In genomic region chr4:132037137-132037536, GRCm38 (mm10) we compare ENCODE assay signal across 22 mouse cellular contexts. TPM values are rescaled to one million over a fixed set of nuclear protein-coding genes. Genes with fewer than 3 reads are reported as not detected.
DNase-seq lines count a peak whose midpoint lies in the region; ATAC-seq and TF ChIP-seq lines count a peak whose summit lies in the region.
"Had no signal": no experiment of that assay in that cellular context is flagged by ENCODE, and none has a peak within 500 bp of the region (broad histone marks: within the 10 kb centered on the region; RNA-seq: fewer than 3 reads in every experiment).

No protein-coding gene starts in this region.

- no peak overlapping the region for H3K4me2 ChIP-seq in intestine, embryonic 14.5 days (ENCODE audit: low read length)
- H3K4me2 ChIP-seq in intestine, embryonic 15.5 days (replicated peaks), result no peak overlapping the region
- H3K4me2 ChIP-seq: embryonic facial prominence, embryonic 13.5 days; hindbrain, embryonic 15.5 days; lung, embryonic 14.5 days had no signal

- no peak for TF ChIP-seq POLR2A in embryonic fibroblast, embryonic 13.5 days (IDR thresholded peaks at IDR 0.05; ENCODE audit: low read depth, low read length)
- TF ChIP-seq POLR2A in lung, adult 2 months (IDR thresholded peaks at IDR 0.05; ENCODE audit: borderline replicate concordance, extremely low read depth, low read depth, low read length), result no peak

- no peak overlapping the region for H3K4me3 ChIP-seq in intestine, embryonic 14.5 days (ENCODE audit: low read depth, low read length)
- no peak overlapping the region for H3K4me3 ChIP-seq in intestine, embryonic 15.5 days (replicated peaks)
- no peak overlapping the region for H3K4me3 ChIP-seq in embryonic fibroblast, embryonic 13.5 days (ENCODE audit: insufficient read depth, low read length)
- H3K4me3 ChIP-seq in forebrain, embryonic 10.5 days, result no peak overlapping the region
- H3K4me3 ChIP-seq in lung, adult 2 months (replicated peaks; ENCODE audit: extremely low read depth, low read depth, low read length), result no peak overlapping the region
- H3K4me3 ChIP-seq: embryonic facial prominence, embryonic 13.5 days; hindbrain, embryonic 15.5 days; limb, embryonic 10.5 days had no signal

- TF ChIP-seq CTCF in embryonic fibroblast, embryonic 13.5 days (IDR thresholded peaks at IDR 0.05; ENCODE audit: borderline replicate concordance, insufficient read depth, low read length), result no peak
- TF ChIP-seq CTCF in lung, adult 2 months (IDR thresholded peaks at IDR 0.05; ENCODE audit: insufficient read depth, low read length), result no peak

- peak; percentile 34 for DNase-seq in intestine, embryonic 14.5 days (ENCODE audit: low spot score)
- peak; percentile 80 for DNase-seq in 416B (ENCODE audit: low read depth)
- DNase-seq in CD4-positive helper T cell, adult 2 months (ENCODE audit: low read depth, low spot score), result peak; percentile 38
- DNase-seq in forebrain, embryonic 10.5 days (ENCODE audit: extremely low spot score, low spot score), result no peak
- DNase-seq in lung, adult 2 months, result no peak
- DNase-seq: adrenal gland, adult 8-10 months; cerebellum, adult 18-20 months; cerebellum, postnatal 25 days; heart, postnatal 14 days; kidney, adult 18-20 months; lung, embryonic 14.5 days; right cerebral cortex, postnatal 14 days had no signal

- no peak for ATAC-seq in intestine, embryonic 14.5 days (replicated peaks; ENCODE audit: low FRiP score, low TSS enrichment, low read depth)
- no peak for ATAC-seq in intestine, embryonic 15.5 days
- ATAC-seq: forebrain, embryonic 14.5 days had no signal

- no peaks in the 10 kb centered on the region for H3K36me3 ChIP-seq in intestine, embryonic 14.5 days (ENCODE audit: control insufficient read depth, insufficient read depth, low read length)
- H3K36me3 ChIP-seq in intestine, embryonic 15.5 days, result no peaks in the 10 kb centered on the region
- H3K36me3 ChIP-seq in forebrain, embryonic 10.5 days (replicated peaks), result peaks cover 9% of the 10 kb centered on the region; the same call in 1 of the 2 replicates
- H3K36me3 ChIP-seq: embryonic facial prominence, embryonic 13.5 days; heart, embryonic 13.5 days; hindbrain, embryonic 15.5 days had no signal

- 61% methylated on average over 5 of the region's 5 CpGs for WGBS in intestine, embryonic 14.5 days
- WGBS in intestine, embryonic 15.5 days, result 55% methylated on average over 5 of the region's 5 CpGs
- 93% methylated on average over 5 of the region's 5 CpGs for WGBS in forebrain, embryonic 10.5 days
- 65% methylated on average over 5 of the region's 5 CpGs for WGBS in lung, adult 2 months

- no peak overlapping the region for H3K9ac ChIP-seq in intestine, embryonic 14.5 days (ENCODE audit: low read length)
- H3K9ac ChIP-seq in intestine, embryonic 15.5 days, result no peak overlapping the region
- H3K9ac ChIP-seq: embryonic facial prominence, embryonic 13.5 days; hindbrain, embryonic 15.5 days; lung, embryonic 14.5 days had no signal

- H3K9me3 ChIP-seq in intestine, embryonic 14.5 days (ENCODE audit: control insufficient read depth, low read length), result no peaks in the 10 kb centered on the region
- H3K9me3 ChIP-seq in intestine, embryonic 15.5 days, result no peaks in the 10 kb centered on the region
- H3K9me3 ChIP-seq in forebrain, embryonic 10.5 days, result no peaks in the 10 kb centered on the region
- H3K9me3 ChIP-seq: embryonic facial prominence, embryonic 13.5 days; G1E; heart, embryonic 13.5 days; hindbrain, embryonic 15.5 days; limb, embryonic 10.5 days had no signal

- no peaks in the 10 kb centered on the region for H3K27me3 ChIP-seq in intestine, embryonic 14.5 days (replicated peaks; ENCODE audit: control insufficient read depth, insufficient read depth, low read length)
- no peaks in the 10 kb centered on the region for H3K27me3 ChIP-seq in intestine, embryonic 15.5 days (replicated peaks)
- peaks cover 4% of the 10 kb centered on the region; the same call in 1 of the 2 replicates for H3K27me3 ChIP-seq in forebrain, embryonic 10.5 days (ENCODE audit: poor library complexity, severe bottlenecking)
- H3K27me3 ChIP-seq: embryonic facial prominence, embryonic 13.5 days; heart, embryonic 13.5 days; hindbrain, embryonic 15.5 days had no signal

- no peak overlapping the region for H3K27ac ChIP-seq in intestine, embryonic 14.5 days (ENCODE audit: low read depth)
- H3K27ac ChIP-seq in intestine, embryonic 15.5 days, result no peak overlapping the region
- peak overlapping the region; percentile 43; the same call in 1 of the 2 replicates for H3K27ac ChIP-seq in embryonic fibroblast, embryonic 13.5 days (ENCODE audit: insufficient read depth, low read length)
- H3K27ac ChIP-seq in forebrain, embryonic 10.5 days, result no peak overlapping the region
- H3K27ac ChIP-seq: embryonic facial prominence, embryonic 13.5 days; heart, embryonic 13.5 days; hindbrain, embryonic 15.5 days; limb, embryonic 10.5 days; stomach, postnatal 0 days had no signal

- H3K4me1 ChIP-seq in intestine, embryonic 14.5 days (replicated peaks; ENCODE audit: control insufficient read depth, insufficient read depth, low read length), result peaks cover 3% of the 10 kb centered on the region; the same call in 1 of the 2 replicates
- no peaks in the 10 kb centered on the region for H3K4me1 ChIP-seq in intestine, embryonic 15.5 days (replicated peaks)
- peaks cover 18% of the 10 kb centered on the region for H3K4me1 ChIP-seq in embryonic fibroblast, embryonic 13.5 days (ENCODE audit: control insufficient read depth, insufficient read depth, low read length)
- H3K4me1 ChIP-seq in forebrain, embryonic 10.5 days, result peaks cover 71% of the 10 kb centered on the region
- H3K4me1 ChIP-seq in lung, adult 2 months (ENCODE audit: control insufficient read depth, insufficient read depth, low read length), result peaks cover 25% of the 10 kb centered on the region

RNA-seq across cellular contexts. Expression of gene Gm10300, which starts 37.4 kb away (rescaled TPM):
- polyA plus RNA-seq in intestine, embryonic 14.5 days (2014; fragmentation: Nextera tagmentation; extraction: Ambion mirVana), result 0.09 TPM in 1 of 2 replicates, not detected in the other
- polyA plus RNA-seq in intestine, embryonic 15.5 days (2015; fragmentation: Nextera tagmentation; extraction: Ambion mirVana), result 0.08 and 0.16 TPM in 2 replicates
- 0.35 TPM in 1 of 2 replicates, not detected in the other for polyA plus RNA-seq in embryonic fibroblast, embryonic 13.5 days (2011; ENCODE audit: insufficient read length, low read depth, missing spikeins)
- not detected in 2 replicates for polyA plus RNA-seq in forebrain, embryonic 10.5 days (2016; fragmentation: Nextera tagmentation; extraction: Ambion mirVana)
- polyA plus RNA-seq in lung, adult 2 months (2012; rRNA removed), result 0.07 and 0.25 TPM in 2 replicates
- polyA plus RNA-seq: forebrain, embryonic 14.5 days; frontal cortex, adult 2 months; hindbrain, embryonic 15.5 days; limb, embryonic 10.5 days; stomach, postnatal 0 days had no signal

RNA-seq across cellular contexts. Expression of gene Epb41, which starts 38.0 kb away (rescaled TPM):
- polyA plus RNA-seq in intestine, embryonic 14.5 days (2014; fragmentation: Nextera tagmentation; extraction: Ambion mirVana), result 59.6 and 65.1 TPM in 2 replicates
- polyA plus RNA-seq in intestine, embryonic 15.5 days (2015; fragmentation: Nextera tagmentation; extraction: Ambion mirVana), result 50.0 and 54.2 TPM in 2 replicates
- 21.6 and 34.0 TPM in 2 replicates for polyA plus RNA-seq in embryonic fibroblast, embryonic 13.5 days (2011; ENCODE audit: insufficient read length, low read depth, missing spikeins)
- 115 and 123 TPM in 2 replicates for polyA plus RNA-seq in forebrain, embryonic 10.5 days (2016; fragmentation: Nextera tagmentation; extraction: Ambion mirVana)
- 38.3 and 45.3 TPM in 2 replicates for polyA plus RNA-seq in lung, adult 2 months (2012; rRNA removed)

Comparison
In these comparisons a context has a peak if more than half of its experiments do, and no peak if none do; other contexts are left out.
1. DNase-seq: peak in intestine, embryonic 14.5 days (single experiment), 416B (single experiment) and CD4-positive helper T cell, adult 2 months (single experiment); none in forebrain, embryonic 10.5 days (single experiment) and lung, adult 2 months (single experiment).